Mouse (Mus musculus) thymus, adult 2 months (tissue): ENCODE data around the gene Olfr1510. TPM values are rescaled to one million over a fixed set of nuclear protein-coding genes. Genes with fewer than 3 reads are reported as not detected.

ENCODE experiments used
- DNase-seq: peaks from one replicate; pipeline ENCODE4 v3.0.0; 2021
- H3K27ac ChIP-seq: fragments of 200-500 bp; 2 replicates; pipeline ENCODE4 v1.5.1; 2012; ENCODE audit warnings: low read length, control low read depth; ENCODE audit not compliant: control insufficient read depth, insufficient read depth
- H3K27me3 ChIP-seq: fragments of 200-500 bp; 2 replicates; pipeline ENCODE4 v1.6.1; 2012; ENCODE audit warnings: mild to moderate bottlenecking, low read length, moderate library complexity, mixed read lengths; ENCODE audit not compliant: control insufficient read depth, insufficient read depth
- H3K36me3 ChIP-seq: fragments of 200-500 bp; 2 replicates; pipeline ENCODE4 v1.6.1; 2012; ENCODE audit warnings: mild to moderate bottlenecking, low read length, moderate library complexity; ENCODE audit not compliant: control insufficient read depth, insufficient read depth
- H3K4me1 ChIP-seq: fragments of 200-500 bp; replicated peaks from 2 replicates; pipeline ENCODE4 v1.6.1; 2012; ENCODE audit warnings: low read length; ENCODE audit not compliant: control insufficient read depth, insufficient read depth
- H3K4me3 ChIP-seq: fragments of 200-500 bp; 2 replicates; pipeline ENCODE4 v1.5.1; 2012; ENCODE audit warnings: mild to moderate bottlenecking, low read length, control low read depth, moderate library complexity; ENCODE audit not compliant: control insufficient read depth, insufficient read depth
- CTCF ChIP-seq: fragments of 200-500 bp; IDR thresholded peaks from 2 replicates; pipeline ENCODE4 v1.5.1; 2012; ENCODE audit warnings: mild to moderate bottlenecking, control low read depth, low read length, moderate library complexity, borderline replicate concordance; ENCODE audit not compliant: control insufficient read depth, poor library complexity, insufficient read depth; ENCODE audit errors: extremely low read depth
- POLR2A ChIP-seq: fragments of 200-500 bp; IDR thresholded peaks from 2 replicates; pipeline ENCODE4 v1.6.1; 2012; ENCODE audit warnings: mild to moderate bottlenecking, low read length, control low read depth, moderate library complexity; ENCODE audit not compliant: control insufficient read depth, poor library complexity, insufficient read depth; ENCODE audit errors: extremely low read depth
- WGBS: fragments of 180-500 bp; shearing (Covaris S2); methylation state at CpG from one replicate; pipeline ENCODE4 v1.1.7; 2018; 5-methylcytosine and 5-hydroxymethylcytosine counted together
- polyA plus RNA-seq: library from polyadenylated mRNA; depleted of rRNA; stranded (reverse); fragments of >200 nt; gene quantifications from 2 replicates; pipeline ENCODE4 v1.2.3, GENCODE M21; 2012; rRNA removed

Olfr1510 gene
- polyA plus RNA-seq, 1 experiment, result not detected

GRCm38 (mm10) chr14:52379068-52379467 is 35.1 kb downstream of the Olfr1510 start, which contains the start of gene Olfr1512:
TSS of gene Olfr1512 (minus strand) at chr14:52379168.
- 89% methylated on average over 2 of the region's 2 CpGs for WGBS
- Histone ChIP-seq H3K4me3 (no peak within 1 kb of the TSS), H3K4me1 (no peaks in the 10 kb centered on the region), H3K36me3 (no peaks in the 10 kb centered on the region), H3K27ac (no peak within 1 kb of the TSS), H3K27me3 (no peaks in the 10 kb centered on the region)
- TF ChIP-seq CTCF (no peak), POLR2A (no peak)
- no peak for DNase-seq

GRCm38 (mm10) chr14:52368741-52369140 is 45.4 kb downstream of the Olfr1510 start:
- H3K4me1 ChIP-seq, result no peaks in the 10 kb centered on the region
- H3K4me3 ChIP-seq, result no peak overlapping the region
- no peak overlapping the region for H3K27ac ChIP-seq
- 90% methylated on average over 3 of the region's 3 CpGs for WGBS
- DNase-seq, result no peak
- no peaks in the 10 kb centered on the region for H3K36me3 ChIP-seq
- TF ChIP-seq POLR2A (no peak), CTCF (no peak)
- H3K27me3 ChIP-seq, result no peaks in the 10 kb centered on the region

Other genes starting within 250 kb of the Olfr1510 start
- 19.1 and 22.8 TPM in 2 replicates for gene Supt16, start 217.0 kb downstream of the Olfr1510 start, polyA plus RNA-seq
- gene Chd8, start 156.6 kb downstream of the Olfr1510 start, polyA plus RNA-seq, result 66.6 and 70.2 TPM in 2 replicates
- gene Tox4, start 135.2 kb downstream of the Olfr1510 start, polyA plus RNA-seq, result 73.5 and 96.7 TPM in 2 replicates
- 12.8 and 15.3 TPM in 2 replicates for gene Rab2b, start 134.8 kb downstream of the Olfr1510 start, polyA plus RNA-seq
- gene Mettl3, start 109.2 kb downstream of the Olfr1510 start, polyA plus RNA-seq, result 51.4 and 54.2 TPM in 2 replicates
- gene Sall2, start 85.6 kb downstream of the Olfr1510 start, polyA plus RNA-seq, result 23.3 and 24.7 TPM in 2 replicates
- gene Olfr1513, start 58.0 kb downstream of the Olfr1510 start, polyA plus RNA-seq, result not detected in 2 replicates
- 0.04 TPM in 1 of 2 replicates, not detected in the other for gene Olfr1512, start 35.2 kb downstream of the Olfr1510 start, polyA plus RNA-seq
- not detected in 2 replicates for gene Olfr1511, start 17.0 kb downstream of the Olfr1510 start, polyA plus RNA-seq
- gene Olfr1509, start 28.6 kb upstream of the Olfr1510 start, polyA plus RNA-seq, result not detected in 2 replicates
- not detected in 2 replicates for gene Olfr1508, start 53.1 kb upstream of the Olfr1510 start, polyA plus RNA-seq
- 0.28 and 0.52 TPM in 2 replicates for gene Olfr1507, start 81.4 kb upstream of the Olfr1510 start, polyA plus RNA-seq